Mouse (Mus musculus): ENCODE measurements at regions not wholly inside any gene's neighbourhood (a gene's known extent, or its start where the extent isn't known, plus 50 kb on each side); places are given as distances from the start of the nearest gene placed in this dataset.

- H3K27ac ChIP-seq (ENCODE audit: insufficient read depth, low read depth, low read length), result no peak overlapping the region
- TF ChIP-seq CTCF (IDR thresholded peaks at IDR 0.05; ENCODE audit: extremely low read depth, insufficient read length, insufficient replicate concordance, low read depth, low read length), result no peak
- TF ChIP-seq POLR2A (IDR thresholded peaks at IDR 0.05; ENCODE audit: low read depth, low read length), result no peak
- H3K36me3 ChIP-seq (ENCODE audit: control insufficient read depth, insufficient read depth, low read length), result no peaks in the 10 kb centered on the region
- H3K4me1 ChIP-seq (ENCODE audit: control insufficient read depth, insufficient read depth, insufficient read length, low read length), result no peaks in the 10 kb centered on the region
- WGBS, result 75% methylated on average over 4 of the region's 4 CpGs
- H3K4me3 ChIP-seq (ENCODE audit: low read depth, low read length), result no peak overlapping the region
- H3K27me3 ChIP-seq (ENCODE audit: control insufficient read depth, insufficient read depth, low read length), result no peaks in the 10 kb centered on the region
These were observed 173.1 kb upstream of the Kdm8 start for GRCm38 (mm10) chr7:125271356-125271755.

GRCm38 (mm10) chr7:125281371-125281770 lies 163.1 kb upstream of the Kdm8 start:
- TF ChIP-seq CTCF (IDR thresholded peaks at IDR 0.05; ENCODE audit: extremely low read depth, insufficient read length, insufficient replicate concordance, low read depth, low read length), result no peak
- TF ChIP-seq POLR2A (IDR thresholded peaks at IDR 0.05; ENCODE audit: low read depth, low read length), result no peak
- Histone ChIP-seq H3K36me3 (ENCODE audit: control insufficient read depth, insufficient read depth, low read length) (no peaks in the 10 kb centered on the region), H3K4me1 (ENCODE audit: control insufficient read depth, insufficient read depth, insufficient read length, low read length) (no peaks in the 10 kb centered on the region), H3K4me3 (ENCODE audit: low read depth, low read length) (no peak overlapping the region), H3K27ac (ENCODE audit: insufficient read depth, low read depth, low read length) (no peak overlapping the region), H3K27me3 (ENCODE audit: control insufficient read depth, insufficient read depth, low read length) (no peaks in the 10 kb centered on the region)
- 64% methylated on average over 3 of the region's 3 CpGs for WGBS

GRCm38 (mm10) chr7:125295226-125295625 lies 149.2 kb upstream of the Kdm8 start:
- Histone ChIP-seq H3K36me3 (ENCODE audit: control insufficient read depth, insufficient read depth, low read length) (no peaks in the 10 kb centered on the region), H3K27me3 (ENCODE audit: control insufficient read depth, insufficient read depth, low read length) (no peaks in the 10 kb centered on the region), H3K27ac (ENCODE audit: insufficient read depth, low read depth, low read length) (no peak overlapping the region), H3K4me3 (ENCODE audit: low read depth, low read length) (no peak overlapping the region), H3K4me1 (ENCODE audit: control insufficient read depth, insufficient read depth, insufficient read length, low read length) (no peaks in the 10 kb centered on the region)
- no peak for TF ChIP-seq CTCF (IDR thresholded peaks at IDR 0.05; ENCODE audit: extremely low read depth, insufficient read length, insufficient replicate concordance, low read depth, low read length)
- TF ChIP-seq POLR2A (IDR thresholded peaks at IDR 0.05; ENCODE audit: low read depth, low read length), result no peak
- WGBS, result 60% methylated on average over 2 of the region's 2 CpGs

GRCm38 (mm10) chr7:125308433-125308832 lies 136.0 kb upstream of the Kdm8 start:
- Histone ChIP-seq H3K36me3 (ENCODE audit: control insufficient read depth, insufficient read depth, low read length) (no peaks in the 10 kb centered on the region), H3K27me3 (ENCODE audit: control insufficient read depth, insufficient read depth, low read length) (no peaks in the 10 kb centered on the region), H3K4me3 (ENCODE audit: low read depth, low read length) (no peak overlapping the region), H3K27ac (ENCODE audit: insufficient read depth, low read depth, low read length) (no peak overlapping the region), H3K4me1 (ENCODE audit: control insufficient read depth, insufficient read depth, insufficient read length, low read length) (no peaks in the 10 kb centered on the region)
- 69% methylated on average over 3 of the region's 3 CpGs for WGBS
- no peak for TF ChIP-seq CTCF (IDR thresholded peaks at IDR 0.05; ENCODE audit: extremely low read depth, insufficient read length, insufficient replicate concordance, low read depth, low read length)
- TF ChIP-seq POLR2A (IDR thresholded peaks at IDR 0.05; ENCODE audit: low read depth, low read length), result no peak

- Histone ChIP-seq H3K27me3 (ENCODE audit: control insufficient read depth, insufficient read depth, low read length) (no peaks in the 10 kb centered on the region), H3K36me3 (ENCODE audit: control insufficient read depth, insufficient read depth, low read length) (no peaks in the 10 kb centered on the region), H3K4me3 (ENCODE audit: low read depth, low read length) (no peak overlapping the region), H3K27ac (ENCODE audit: insufficient read depth, low read depth, low read length) (no peak overlapping the region), H3K4me1 (ENCODE audit: control insufficient read depth, insufficient read depth, insufficient read length, low read length) (no peaks in the 10 kb centered on the region)
- TF ChIP-seq POLR2A (IDR thresholded peaks at IDR 0.05; ENCODE audit: low read depth, low read length) (no peak), CTCF (IDR thresholded peaks at IDR 0.05; ENCODE audit: extremely low read depth, insufficient read length, insufficient replicate concordance, low read depth, low read length) (no peak)
- 71% methylated on average over 4 of the region's 4 CpGs for WGBS
These were observed 133.5 kb upstream of the Kdm8 start for GRCm38 (mm10) chr7:125310971-125311370.

- Histone ChIP-seq H3K27me3 (ENCODE audit: control insufficient read depth, insufficient read depth, low read length) (no peaks in the 10 kb centered on the region), H3K27ac (ENCODE audit: insufficient read depth, low read depth, low read length) (no peak overlapping the region), H3K4me3 (ENCODE audit: low read depth, low read length) (no peak overlapping the region), H3K36me3 (ENCODE audit: control insufficient read depth, insufficient read depth, low read length) (no peaks in the 10 kb centered on the region), H3K4me1 (ENCODE audit: control insufficient read depth, insufficient read depth, insufficient read length, low read length) (no peaks in the 10 kb centered on the region)
- TF ChIP-seq POLR2A (IDR thresholded peaks at IDR 0.05; ENCODE audit: low read depth, low read length), result no peak
- no peak for TF ChIP-seq CTCF (IDR thresholded peaks at IDR 0.05; ENCODE audit: extremely low read depth, insufficient read length, insufficient replicate concordance, low read depth, low read length)
- 78% methylated on average over 3 of the region's 3 CpGs for WGBS
These were observed 130.9 kb upstream of the Kdm8 start for GRCm38 (mm10) chr7:125313604-125314003.

- H3K4me1 ChIP-seq (ENCODE audit: control insufficient read depth, insufficient read depth, insufficient read length, low read length), result no peaks in the 10 kb centered on the region
- H3K27ac ChIP-seq (ENCODE audit: insufficient read depth, low read depth, low read length), result no peak overlapping the region
- H3K4me3 ChIP-seq (ENCODE audit: low read depth, low read length), result no peak overlapping the region
- WGBS, result 52% methylated on average over 2 of the region's 2 CpGs
- no peaks in the 10 kb centered on the region for H3K36me3 ChIP-seq (ENCODE audit: control insufficient read depth, insufficient read depth, low read length)
- no peaks in the 10 kb centered on the region for H3K27me3 ChIP-seq (ENCODE audit: control insufficient read depth, insufficient read depth, low read length)
- no peak for TF ChIP-seq POLR2A (IDR thresholded peaks at IDR 0.05; ENCODE audit: low read depth, low read length)
- TF ChIP-seq CTCF (IDR thresholded peaks at IDR 0.05; ENCODE audit: extremely low read depth, insufficient read length, insufficient replicate concordance, low read depth, low read length), result no peak
These were observed 109.7 kb upstream of the Kdm8 start for GRCm38 (mm10) chr7:125334769-125335168.
